ENCODE assay signal across 21 mouse cellular contexts in genomic region chr12:106702958-106703357, GRCm38 (mm10).
A peak's percentile ranks its signal among the peaks of the same experiment; 100 is the strongest.
DNase-seq lines count a peak whose midpoint lies in the region.
"Had no signal": no experiment of that assay in that cellular context is flagged by ENCODE, and none has a peak within 500 bp of the region (broad histone marks: within the 10 kb centered on the region; RNA-seq: fewer than 3 reads in every experiment).

No protein-coding gene starts in this region.

- H3K36me3 ChIP-seq in embryonic facial prominence, embryonic 10.5 days (replicated peaks) = no peaks in the 10 kb centered on the region
- H3K36me3 ChIP-seq: embryonic facial prominence, embryonic 12.5 days; forebrain, embryonic 15.5 days; G1E had no signal

- no peaks in the 10 kb centered on the region; the same call in 1 of the 2 replicates for H3K4me1 ChIP-seq in embryonic facial prominence, embryonic 10.5 days
- H3K4me1 ChIP-seq: embryonic facial prominence, embryonic 12.5 days; forebrain, embryonic 13.5 days; forebrain, embryonic 15.5 days had no signal

- H3K27ac ChIP-seq in embryonic facial prominence, embryonic 10.5 days (replicated peaks) = no peak overlapping the region
- H3K27ac ChIP-seq: embryonic facial prominence, embryonic 12.5 days; forebrain, embryonic 13.5 days; forebrain, embryonic 15.5 days had no signal

- peak; percentile 63 for DNase-seq in embryo, embryonic 10 days (ENCODE audit: low spot score)
- no peak for DNase-seq in embryo, embryonic 9.5 days (ENCODE audit: extremely low spot score)
- peak; percentile 59 for DNase-seq in embryo, embryonic 10.5 days (ENCODE audit: low spot score)
- peak; percentile 36 for DNase-seq in embryonic facial prominence, embryonic 10.5 days (ENCODE audit: low spot score)
- no peak for DNase-seq in urinary bladder, postnatal 25 days (ENCODE audit: low spot score)
- DNase-seq in cerebellum, adult 11-12 months = no peak
- DNase-seq: adrenal gland, adult 8-10 months; adrenal gland, postnatal 14 days; B cell, adult 2 months; cerebellum, adult 11 months; cerebellum, adult 2 months; cerebellum, adult 9-10 months; cerebellum, postnatal 10 days; cerebellum, postnatal 25 days; forebrain, postnatal 0 days had no signal

- no peak overlapping the region for H3K4me3 ChIP-seq in embryonic facial prominence, embryonic 10.5 days
- H3K4me3 ChIP-seq: embryonic facial prominence, embryonic 12.5 days; forebrain, embryonic 13.5 days; forebrain, embryonic 15.5 days had no signal

- 48% methylated on average over 5 of the region's 5 CpGs for WGBS in embryonic facial prominence, embryonic 10.5 days

- no peaks in the 10 kb centered on the region for H3K27me3 ChIP-seq in embryonic facial prominence, embryonic 10.5 days (replicated peaks; ENCODE audit: low read depth, poor library complexity, severe bottlenecking)
- H3K27me3 ChIP-seq: CH12.LX; embryonic facial prominence, embryonic 12.5 days; forebrain, embryonic 13.5 days; forebrain, embryonic 15.5 days; Patski had no signal

- H3K9me3 ChIP-seq in embryonic facial prominence, embryonic 10.5 days = no peaks in the 10 kb centered on the region
- H3K9me3 ChIP-seq: embryonic facial prominence, embryonic 12.5 days; forebrain, embryonic 13.5 days; forebrain, embryonic 15.5 days had no signal

Comparison
In these comparisons a context has a peak if more than half of its experiments do, and no peak if none do; other contexts are left out.
1. DNase-seq: peak in embryo, embryonic 10 days (single experiment), embryo, embryonic 10.5 days (single experiment) and embryonic facial prominence, embryonic 10.5 days (single experiment); none in embryo, embryonic 9.5 days (single experiment), urinary bladder, postnatal 25 days (single experiment) and cerebellum, adult 11-12 months (single experiment).